Mouse (Mus musculus) right cerebral cortex, postnatal 25 days (tissue): Measurements from ENCODE around the gene Vegfd.

Experiments
- DNase-seq: peaks from one replicate; pipeline ENCODE4 v3.0.0; 2022

The Vegfd gene

DNA sequence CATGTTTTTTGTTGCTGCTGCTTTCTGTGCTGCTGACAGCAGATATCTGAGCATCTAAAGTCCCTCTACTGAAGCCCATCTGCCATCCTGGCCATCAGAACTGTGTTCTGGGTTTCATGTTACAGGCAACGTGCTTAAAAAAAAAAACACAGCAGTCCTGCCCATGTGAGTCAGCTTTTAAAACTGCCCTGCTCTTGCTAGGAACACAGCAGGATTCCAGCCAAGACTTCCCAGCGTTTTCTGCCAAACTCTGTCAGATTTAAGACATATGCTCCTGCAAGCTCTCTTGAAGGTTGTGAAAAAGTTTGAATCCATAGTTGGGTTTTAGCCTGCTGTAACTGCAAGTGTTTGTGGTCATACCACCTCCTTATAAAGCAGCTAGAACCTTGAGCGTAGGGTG is at the start of gene Vegfd:
Gene Vegfd, plus strand, starts transcription at position 298 of the 400 bp plus-strand sequence.
- DNase-seq: peak; percentile 22

DNA sequence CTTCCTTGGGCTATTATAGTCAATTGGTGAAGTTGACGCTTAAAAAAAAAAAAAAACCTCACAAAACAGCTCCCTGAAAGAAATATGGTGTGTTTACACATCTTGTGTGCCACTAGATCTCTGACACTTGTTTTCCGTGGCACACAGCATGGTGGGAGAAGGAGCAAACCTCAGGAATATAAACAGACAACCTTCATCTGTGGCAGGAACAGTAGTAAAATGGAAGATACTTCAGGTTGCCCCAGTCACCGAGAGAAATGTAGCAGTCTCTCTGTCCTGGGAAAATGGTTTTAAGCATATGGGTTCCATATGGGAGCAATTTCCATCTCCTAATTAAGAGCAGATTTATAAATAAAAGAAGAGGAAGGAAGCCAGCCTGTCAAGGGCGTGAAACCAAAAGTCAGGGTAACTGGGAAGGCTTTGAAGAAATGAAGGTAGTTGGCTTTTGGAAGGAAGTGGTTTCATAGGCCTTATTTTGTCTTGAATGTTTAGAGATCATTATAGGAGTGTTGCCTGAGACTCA is 49.7 kb upstream of the Vegfd start:
- no peak for DNase-seq

DNA sequence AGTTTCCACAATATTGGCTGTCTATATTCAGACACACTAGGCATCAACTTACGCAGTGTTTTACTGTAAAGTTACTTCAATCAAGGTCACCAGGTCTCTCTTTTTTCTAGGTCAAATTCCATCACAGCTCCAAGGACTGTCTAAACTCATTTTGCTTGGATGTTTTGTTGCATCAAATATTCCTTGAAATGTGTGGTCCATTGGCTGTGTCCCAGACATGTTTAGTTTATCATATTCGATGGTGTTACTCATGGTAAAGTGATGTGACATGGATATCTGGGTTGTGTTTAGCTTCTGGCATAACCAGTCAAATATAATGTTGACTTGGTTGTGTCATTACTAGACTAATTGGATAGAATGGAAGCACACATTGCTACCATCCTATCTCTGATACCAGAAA is 42.8 kb upstream of the Vegfd start:
- DNase-seq: no peak

DNA sequence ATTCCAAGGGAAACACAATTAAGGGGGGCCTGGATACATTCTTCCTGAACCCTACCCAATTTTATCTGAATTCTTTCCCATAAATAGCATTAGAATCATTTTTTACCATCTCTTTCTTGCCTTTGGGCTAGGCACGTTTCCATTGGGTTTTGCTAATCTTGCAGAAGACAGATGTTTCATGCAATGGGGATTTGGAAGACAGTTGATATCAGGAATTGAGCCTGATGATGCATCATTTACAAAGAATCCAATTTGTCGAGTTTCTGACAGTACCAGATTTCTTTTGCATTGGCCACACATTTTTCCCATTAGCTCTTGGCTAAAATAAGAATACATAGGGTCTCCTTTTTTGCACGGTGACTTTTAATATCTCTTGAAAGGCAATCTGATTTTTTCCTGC is 42.4 kb upstream of the Vegfd start:
- DNase-seq: no peak

DNA sequence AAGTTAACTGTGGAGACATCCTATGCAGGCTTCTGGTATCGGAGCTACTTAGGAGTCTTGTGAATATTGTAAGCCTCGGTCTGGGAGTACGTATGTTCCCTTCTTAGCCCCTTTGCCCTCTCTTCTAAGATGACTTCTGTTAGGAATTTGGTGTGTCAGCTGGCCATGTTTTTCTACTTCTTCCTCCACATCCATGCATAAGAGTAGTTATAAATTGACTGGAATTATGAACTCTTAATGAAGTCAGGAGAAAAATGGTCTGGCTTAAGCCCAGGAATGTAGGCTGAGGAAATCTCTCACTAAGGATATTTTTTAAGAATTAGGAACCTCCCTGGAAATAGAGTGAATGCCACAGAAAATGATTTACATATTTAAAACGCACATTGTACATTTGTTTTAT is 34.6 kb upstream of the Vegfd start:
- DNase-seq: no peak

DNA sequence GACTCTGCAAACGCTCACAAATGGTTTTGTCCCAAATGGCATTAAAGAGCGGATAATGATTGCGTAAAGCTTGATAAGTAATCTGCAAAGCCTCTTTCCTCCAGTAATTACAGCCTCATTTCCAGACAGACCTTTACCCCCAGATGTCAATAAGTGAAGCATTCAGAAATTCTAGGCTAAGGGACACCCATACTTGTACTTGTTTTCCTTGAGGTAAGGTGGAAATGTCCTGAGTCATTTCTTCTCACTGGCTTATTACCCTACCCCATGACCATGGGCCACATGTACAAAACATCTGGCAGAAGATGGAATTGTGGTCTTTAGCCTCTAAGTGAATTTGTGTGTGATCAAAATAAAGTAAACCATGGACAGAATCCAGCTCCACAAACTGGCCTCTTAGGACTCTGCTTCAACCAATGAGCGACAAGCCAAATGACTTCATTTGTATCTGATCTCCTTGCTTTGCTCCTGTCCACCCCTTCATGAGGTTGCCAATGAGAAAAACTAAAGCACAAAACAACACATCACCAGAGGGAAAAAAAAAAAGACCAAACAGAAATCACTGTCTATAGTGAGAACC is 27.7 kb upstream of the Vegfd start:
- no peak for DNase-seq

DNA sequence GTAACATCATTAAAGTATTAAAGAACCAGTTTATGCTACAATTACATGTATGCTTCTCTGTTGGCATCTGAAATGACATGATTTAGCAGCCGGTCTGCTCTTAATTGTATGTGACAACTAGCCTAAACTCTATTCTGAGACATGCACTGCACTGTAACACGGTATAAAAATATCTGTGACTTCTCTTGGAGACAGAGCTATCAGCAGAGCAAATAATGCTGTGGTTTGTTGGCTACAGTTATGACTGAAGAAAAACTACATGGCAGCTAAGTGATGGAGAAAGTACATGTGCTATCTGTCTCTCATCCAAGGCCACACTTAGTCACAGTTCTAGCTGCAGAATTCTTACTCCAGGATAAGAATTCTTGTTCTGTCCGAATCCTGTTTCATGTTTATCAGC is 24.2 kb upstream of the Vegfd start:
- DNase-seq: no peak

DNA sequence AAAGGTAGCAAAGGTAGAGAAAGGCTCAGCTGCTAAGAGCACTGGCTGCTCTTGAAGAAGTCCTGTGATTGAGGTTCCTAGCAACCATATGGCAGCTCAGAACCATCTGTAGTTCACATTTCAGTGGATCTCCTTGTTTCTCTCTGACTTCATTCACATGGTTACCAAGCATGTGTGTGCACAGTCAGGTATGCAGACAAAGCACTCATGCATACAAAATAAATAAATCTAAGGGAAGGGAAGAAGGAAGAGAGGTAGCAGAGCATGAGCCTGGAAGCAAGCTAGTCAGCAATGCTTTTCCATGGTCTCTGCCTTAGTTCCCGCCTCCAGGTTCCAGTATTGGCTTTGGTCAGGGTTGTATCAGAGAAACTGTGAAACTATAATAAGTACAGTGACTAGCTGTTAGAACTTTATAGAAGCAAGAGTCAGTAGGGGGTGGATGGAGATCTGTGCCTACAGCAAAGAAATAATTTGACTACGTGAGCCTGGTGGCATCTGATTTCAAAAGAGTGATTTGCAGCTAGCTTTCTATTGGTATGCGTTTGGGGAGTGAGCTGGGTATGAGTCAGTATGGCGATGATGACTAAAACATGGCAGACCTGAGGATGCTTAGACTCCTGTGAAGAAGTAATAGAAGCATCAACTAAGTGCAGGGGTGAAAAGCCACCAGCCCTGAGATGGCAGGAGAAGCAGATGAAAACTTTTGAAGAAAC is 7.9 kb upstream of the Vegfd start:
- no peak for DNase-seq

DNA sequence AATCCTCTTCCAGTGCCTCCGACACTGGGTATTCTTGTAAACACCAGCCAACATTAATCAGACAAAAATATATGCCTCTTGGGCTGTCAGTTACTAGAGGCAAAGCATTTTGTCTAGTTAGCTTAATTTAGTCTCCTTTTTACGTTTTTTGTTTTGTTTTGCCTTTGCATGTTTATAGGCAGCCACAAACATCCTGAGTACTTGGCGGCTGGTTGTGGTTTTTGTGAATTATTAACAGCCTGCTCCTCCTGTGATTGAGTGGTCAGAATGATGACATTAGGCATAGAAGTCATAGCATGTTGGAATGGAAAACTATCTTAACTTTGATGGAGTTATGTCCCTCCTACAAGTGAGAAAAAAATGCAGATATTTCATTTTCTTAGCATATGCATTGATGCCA is 2.6 kb upstream of the Vegfd start:
- no peak for DNase-seq

DNA sequence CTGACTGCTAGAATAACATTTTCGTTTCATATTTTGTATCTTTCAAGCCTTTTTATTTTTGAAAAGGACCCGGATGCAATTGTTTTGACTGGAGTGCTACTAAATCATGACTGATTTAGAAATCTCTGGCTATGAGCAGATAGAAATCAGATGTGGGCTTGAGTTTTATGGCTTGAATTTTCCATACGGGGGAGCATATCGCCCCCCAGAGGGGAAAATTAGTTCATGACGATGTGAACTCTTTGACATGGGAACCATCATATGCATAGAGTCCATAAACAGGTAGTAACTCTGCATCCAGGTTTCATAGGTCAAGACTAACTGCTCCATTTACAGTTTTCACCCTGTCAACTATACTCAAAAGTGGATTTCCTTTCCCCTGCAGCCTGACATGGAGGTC is 1.4 kb downstream of the Vegfd start:
- DNase-seq: no peak

DNA sequence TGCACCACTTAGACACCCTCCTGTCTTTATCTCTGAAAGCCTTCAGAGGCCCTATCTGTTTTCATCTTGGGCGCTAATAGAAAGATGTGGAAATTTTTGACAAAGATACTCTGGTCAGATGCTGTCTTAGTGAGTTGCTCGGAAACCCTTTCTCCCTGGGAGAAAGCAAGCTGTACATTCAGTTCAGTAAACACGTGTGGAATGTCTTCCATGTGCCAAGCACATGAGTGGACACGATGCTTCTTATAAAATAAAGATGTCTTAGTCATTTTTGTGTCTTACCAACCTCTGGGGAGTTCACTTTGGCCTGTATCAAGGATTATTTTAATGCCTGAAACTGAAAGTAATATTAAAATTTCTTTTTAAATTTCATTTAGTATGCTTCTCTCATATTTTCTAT is 6.5 kb downstream of the Vegfd start:
- no peak for DNase-seq

DNA sequence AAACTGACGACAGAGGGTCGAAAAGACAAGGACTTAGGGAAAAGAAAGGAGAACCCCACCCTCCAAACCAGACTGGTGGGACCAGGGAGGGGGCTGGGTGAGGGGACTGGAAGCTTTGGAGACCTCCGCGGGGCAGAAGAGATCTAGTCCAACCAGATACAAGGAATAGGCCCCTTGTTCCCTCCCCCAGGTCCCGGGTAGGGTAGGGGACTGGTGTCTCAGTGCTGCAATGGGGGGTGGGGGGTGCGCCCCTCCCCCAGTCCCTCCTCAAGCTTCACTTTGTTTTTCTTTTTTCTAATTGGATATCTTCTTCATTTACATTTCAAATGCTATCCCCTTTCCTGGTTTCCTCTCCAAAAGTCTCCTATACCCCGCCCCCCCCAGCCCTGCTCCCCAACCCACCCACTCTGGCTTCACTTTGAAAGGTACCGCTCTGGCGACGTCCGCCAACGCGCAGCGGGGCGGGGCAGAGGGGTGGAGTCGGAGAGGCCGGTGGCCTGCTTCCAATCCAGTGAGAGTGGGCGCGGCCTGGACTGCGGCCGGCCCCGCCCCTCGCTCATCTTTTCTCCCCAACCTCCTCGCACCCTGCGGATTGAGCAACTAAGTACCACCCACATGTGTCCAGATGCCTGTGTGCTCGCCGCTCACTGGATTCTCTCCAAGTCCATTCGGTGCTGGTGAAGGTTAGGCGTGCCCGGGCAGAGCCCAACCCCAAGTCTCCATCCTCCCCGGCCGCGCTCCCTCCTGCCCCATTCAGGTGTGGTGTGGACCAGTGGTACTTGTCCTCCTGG is 8.6 kb downstream of the Vegfd start:
- peak; percentile 63 for DNase-seq

DNA sequence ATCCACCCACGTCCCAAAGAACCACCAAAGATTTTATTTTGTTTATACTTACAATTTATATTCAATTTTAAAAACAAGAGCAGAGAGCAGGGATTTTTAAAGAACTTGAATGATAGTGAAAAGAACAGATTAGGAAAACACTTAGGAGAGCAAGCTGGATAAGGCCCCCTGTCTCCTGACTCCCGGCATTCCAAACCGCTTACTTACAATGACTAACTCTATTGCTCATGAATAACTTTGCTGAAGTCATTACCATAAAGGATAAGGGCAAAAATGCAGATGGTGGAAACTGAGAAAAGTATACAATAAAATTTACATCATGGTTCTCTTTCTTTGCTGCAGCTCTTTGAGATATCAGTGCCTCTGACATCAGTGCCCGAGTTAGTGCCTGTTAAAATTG is 20.9 kb downstream of the Vegfd start:
- DNase-seq: no peak

DNA sequence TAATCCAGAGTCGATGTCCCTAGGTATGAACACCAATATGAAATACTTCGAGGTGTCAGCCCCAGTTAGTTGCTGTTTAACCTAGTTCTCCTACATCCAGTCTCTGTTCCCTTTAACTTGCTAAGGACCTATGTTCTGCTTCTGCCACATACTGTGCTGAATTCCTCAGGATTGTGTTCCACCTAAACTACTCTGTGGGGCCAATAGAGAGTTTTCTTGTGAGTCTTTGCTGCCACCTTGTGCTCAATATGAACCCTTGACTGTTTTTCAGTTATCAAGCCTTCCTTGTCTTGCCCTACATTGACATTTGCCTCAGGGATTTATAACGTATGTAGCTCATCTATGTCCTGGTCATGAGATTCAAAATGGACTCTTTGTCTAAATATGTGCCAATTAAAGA is 25.3 kb downstream of the Vegfd start:
- DNase-seq: no peak

DNA sequence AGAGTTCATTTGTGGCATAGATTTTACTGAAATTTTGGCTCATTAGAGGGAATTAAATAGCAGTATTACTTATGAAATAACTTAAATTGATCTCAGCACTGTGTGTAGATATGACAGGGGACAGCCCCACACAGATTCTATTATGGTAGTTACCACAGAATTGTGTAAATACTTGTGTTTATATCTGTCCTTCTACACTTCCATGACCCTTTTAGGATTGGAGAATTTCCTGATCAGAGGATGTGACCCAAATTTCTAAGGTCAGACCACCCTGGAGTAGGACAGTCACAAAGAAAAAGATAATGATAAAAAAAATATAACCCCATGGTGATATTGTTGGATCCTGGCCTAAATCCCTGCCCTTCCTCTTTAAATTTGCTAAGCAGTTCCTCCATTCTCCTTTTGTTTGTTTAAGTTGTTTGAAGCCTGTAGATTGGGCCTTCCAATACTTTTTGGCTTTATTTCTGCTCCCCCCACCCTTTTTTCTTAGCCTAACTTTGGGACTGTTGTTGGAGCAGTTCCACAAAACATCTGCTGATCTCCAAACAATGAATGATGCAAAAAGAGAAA is 32.0 kb downstream of the Vegfd start:
- no peak for DNase-seq

DNA sequence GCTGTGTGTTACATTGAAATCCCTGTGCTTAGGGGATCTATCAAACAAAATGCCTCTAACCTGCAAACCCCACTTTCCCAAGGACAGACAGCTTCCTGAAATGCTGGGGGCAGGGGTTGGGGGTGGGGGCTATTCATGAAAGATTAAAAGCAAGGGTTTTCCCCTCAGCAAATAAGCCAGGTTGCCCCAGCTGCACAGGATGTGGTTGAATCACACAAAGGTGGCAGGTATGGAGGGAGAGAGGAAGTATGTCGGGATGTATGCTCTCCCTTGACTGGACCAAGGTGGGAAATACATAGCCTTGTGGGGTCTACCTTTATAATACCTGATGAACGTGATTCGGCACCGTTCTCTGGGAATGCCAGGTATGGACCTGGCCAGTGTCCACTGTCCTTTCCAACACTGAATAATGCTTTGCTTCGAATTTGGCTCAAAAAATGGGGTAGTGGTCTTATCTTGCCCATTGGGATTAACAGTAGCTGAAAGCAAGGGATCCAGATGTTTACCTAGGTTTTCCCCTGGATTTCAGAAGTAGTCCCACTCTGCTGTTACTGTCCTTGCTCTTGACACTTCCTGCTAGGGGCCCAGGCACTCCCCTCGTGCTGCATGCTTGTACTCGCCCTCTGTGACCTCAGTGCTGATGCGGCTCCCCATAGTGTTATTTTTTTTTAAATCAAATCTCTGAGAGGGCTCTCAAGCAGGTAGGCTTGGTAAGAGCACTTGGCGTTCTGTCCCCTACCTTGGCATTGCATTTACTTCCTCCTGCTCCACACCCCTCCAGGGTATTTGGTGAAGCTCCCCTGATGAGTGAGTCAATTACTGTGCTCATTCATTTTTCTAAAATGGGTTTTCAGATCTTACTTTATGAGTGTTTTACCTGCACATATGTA is 33.2 kb downstream of the Vegfd start:
- no peak for DNase-seq

DNA sequence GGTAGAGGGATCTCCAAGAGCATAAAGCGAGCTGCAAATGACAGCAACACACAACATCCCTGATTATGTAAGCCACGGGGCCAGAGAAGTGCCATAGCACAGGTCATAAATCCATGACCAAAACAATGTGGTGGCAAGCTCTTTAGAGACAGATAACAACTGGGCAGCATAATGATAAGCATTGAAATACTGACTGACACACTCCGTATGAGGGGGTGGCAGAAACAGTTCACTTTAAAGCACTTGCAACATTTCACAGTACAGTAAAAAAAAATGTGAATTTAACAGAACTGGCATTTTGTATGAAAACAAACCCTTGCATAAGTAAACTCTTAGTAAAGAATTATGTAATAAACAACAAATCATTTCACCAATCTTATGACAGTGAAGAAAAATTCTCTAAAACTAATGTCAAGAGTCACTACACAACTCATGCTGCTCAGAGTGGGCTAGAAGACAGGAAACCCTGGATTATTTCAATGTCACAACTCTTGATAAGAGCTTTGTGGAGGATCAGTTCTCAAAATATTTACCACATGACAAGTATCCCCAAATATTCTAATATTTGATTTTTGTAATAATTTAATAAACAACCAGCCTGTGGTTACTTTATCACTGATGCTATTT is 35.2 kb downstream of the Vegfd start:
- DNase-seq: no peak

DNA sequence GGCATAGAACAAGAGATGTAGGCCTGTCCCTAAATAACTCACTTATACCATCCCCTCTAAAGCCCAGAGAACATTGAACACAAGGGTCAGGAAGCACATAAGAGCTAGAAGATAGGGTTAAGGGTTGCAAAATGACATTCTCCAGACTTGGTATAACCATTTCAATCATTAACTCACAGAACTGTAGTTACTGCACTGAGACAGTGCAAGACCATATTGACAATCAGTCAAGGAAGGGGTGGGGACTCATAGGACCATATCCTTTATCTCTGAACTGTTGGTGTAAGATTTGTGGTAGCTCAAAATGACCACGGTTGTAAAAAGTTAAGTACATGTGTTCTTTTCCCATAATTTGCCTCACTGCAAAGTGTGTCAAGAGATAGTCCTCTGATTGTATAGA is 37.4 kb downstream of the Vegfd start:
- DNase-seq: no peak

DNA sequence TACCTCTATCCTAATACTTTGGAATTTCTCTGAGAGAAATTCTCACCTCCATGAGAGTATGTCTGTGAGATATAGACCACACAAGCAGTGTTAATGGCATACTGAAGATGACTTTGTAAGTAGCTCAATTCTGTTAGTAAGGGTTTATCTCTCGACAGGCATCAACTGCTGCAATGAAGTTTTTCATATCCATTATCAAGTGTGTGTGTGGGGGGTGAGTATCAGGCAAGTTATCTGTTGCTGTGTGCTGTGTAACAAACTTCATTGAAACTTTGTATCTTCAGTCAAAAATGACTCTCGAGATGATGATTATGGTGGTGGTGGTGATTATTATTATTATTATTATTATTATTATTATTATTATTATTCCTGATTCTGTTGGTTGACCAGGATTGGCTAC is 43.6 kb downstream of the Vegfd start:
- no peak for DNase-seq

DNA sequence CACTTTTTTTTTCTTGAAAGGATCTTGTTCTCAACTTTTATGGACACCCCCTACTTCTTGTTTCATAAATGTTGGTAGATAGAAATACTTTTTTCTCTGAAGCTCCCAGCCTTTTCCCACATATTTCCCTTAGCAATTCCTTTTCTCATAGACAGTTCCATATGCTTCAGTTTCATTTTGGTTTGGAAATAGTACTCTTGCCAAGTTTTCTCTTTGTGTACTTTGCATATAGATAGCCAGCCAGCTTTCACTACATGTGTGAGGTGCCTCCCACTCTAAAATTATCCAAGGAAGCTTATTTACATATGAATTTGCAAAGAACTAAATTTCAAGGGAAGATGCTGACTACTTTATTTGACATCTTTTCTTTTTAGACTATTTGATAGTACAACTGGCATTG is 44.8 kb downstream of the Vegfd start:
- no peak for DNase-seq

DNA sequence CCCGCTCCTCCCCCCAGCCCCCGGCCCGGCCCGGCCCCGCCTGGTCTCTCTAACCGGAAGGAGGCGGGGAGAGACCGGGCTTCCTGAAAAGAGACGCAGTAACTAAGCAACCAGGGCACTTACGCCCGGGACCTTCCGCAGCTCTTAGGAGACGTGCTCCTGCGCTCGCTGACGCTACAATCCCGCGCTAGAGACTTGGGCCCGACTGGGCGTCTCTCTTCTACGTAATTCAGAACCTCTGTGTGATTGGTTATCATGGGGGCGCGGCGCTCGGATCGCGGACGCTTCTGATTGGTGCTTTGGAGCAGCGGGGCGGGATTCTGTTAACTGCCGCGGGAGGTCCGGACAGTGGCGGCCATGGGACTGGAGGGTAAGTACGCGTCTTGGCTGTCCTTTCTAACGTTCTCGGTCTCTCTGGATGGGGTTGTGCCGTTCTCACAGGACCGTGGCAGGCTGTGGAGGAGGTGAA is 46.3 kb downstream of the Vegfd start, which contains the start of gene Piga:
Gene Piga, plus strand, starts transcription at position 317 of the 469 bp plus-strand sequence.
- DNase-seq: peak; percentile 87

DNA sequence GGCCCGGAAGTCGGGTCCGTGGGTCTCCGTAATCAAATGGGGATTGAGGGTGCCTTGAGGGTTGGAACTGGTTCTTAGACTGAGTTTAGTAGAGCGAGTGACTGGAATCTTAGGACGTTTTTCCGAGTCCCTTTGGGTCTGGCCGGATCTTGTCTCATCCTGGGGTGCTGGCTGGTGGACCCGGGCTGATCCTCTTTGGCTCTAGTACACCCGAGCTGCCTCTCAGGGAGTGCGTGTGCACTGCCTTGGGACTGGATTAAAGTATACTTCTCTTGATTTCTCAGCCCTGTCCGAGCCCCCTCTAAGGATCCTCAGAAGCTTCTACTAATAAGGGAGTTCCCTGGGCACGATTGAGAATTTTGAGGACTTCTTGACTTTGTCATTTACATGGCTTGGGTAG is 46.8 kb downstream of the Vegfd start:
- no peak for DNase-seq
